Mouse (Mus musculus) forebrain, postnatal 0 days (tissue): ENCODE data around the gene Hist1h2af. TPM values are rescaled to one million over a fixed set of nuclear protein-coding genes. Genes with fewer than 3 reads are reported as not detected.

Experiments
- ATAC-seq: fragments of 200-750 bp; cut with Nextera tagmentation; 2 replicates; pipeline ENCODE4 v1.8.0; 2017; ENCODE audit warnings: mild to moderate bottlenecking, moderate library complexity
- DNase-seq: peaks from one replicate; pipeline ENCODE4 v3.0.0-alpha.2; 2015
- H3K27ac ChIP-seq: fragments of 300-500 bp; sonication (generic); 2 replicates; pipeline ENCODE4 v1.5.1; 2014; ENCODE audit warnings: low read depth, mild to moderate bottlenecking, antibody characterized with exemption, low read length, moderate library complexity, mixed read lengths
- H3K27me3 ChIP-seq: fragments of 300-500 bp; sonication (generic); 2 replicates; pipeline ENCODE4 v1.6.1; 2014; ENCODE audit warnings: mild to moderate bottlenecking, low read length, mixed read lengths; ENCODE audit not compliant: insufficient read depth
- H3K36me3 ChIP-seq: fragments of 300-500 bp; sonication (generic); 2 replicates; pipeline ENCODE4 v1.6.1; 2014; ENCODE audit warnings: mild to moderate bottlenecking, moderate library complexity; ENCODE audit not compliant: insufficient read depth
- H3K4me1 ChIP-seq: fragments of 300-500 bp; sonication (generic); 2 replicates; pipeline ENCODE4 v1.6.1; 2014; ENCODE audit warnings: antibody characterized with exemption; ENCODE audit not compliant: insufficient read depth
- H3K4me2 ChIP-seq: fragments of 300-500 bp; sonication (generic); 2 replicates; pipeline ENCODE4 v1.6.1; 2014; ENCODE audit warnings: low read depth, mild to moderate bottlenecking, moderate library complexity
- H3K4me3 ChIP-seq: fragments of 300-500 bp; sonication (generic); 2 replicates; pipeline ENCODE4 v1.5.1; 2014; ENCODE audit warnings: low read depth, low read length, mixed read lengths
- H3K9ac ChIP-seq: fragments of 300-500 bp; sonication (generic); 2 replicates; pipeline ENCODE4 v1.6.1; 2014; ENCODE audit warnings: mild to moderate bottlenecking
- H3K9me3 ChIP-seq: fragments of 300-500 bp; sonication (generic); 2 replicates; pipeline ENCODE4 v1.6.1; 2016; ENCODE audit warnings: low read length
- CTCF ChIP-seq: sonication (generic); IDR thresholded peaks from 2 replicates; pipeline ENCODE4 v1.5.1; 2016; ENCODE audit warnings: antibody characterized with exemption, control low read depth, low read depth
- WGBS: fragments of 180-500 bp; shearing (Covaris S2); extraction: QIAGEN DNeasy Blood & Tissue Kit; methylation state at CpG from one replicate; pipeline ENCODE4 v1.1.7; 2014; 5-methylcytosine and 5-hydroxymethylcytosine counted together
- polyA plus RNA-seq: library from polyadenylated mRNA; unstranded; fragments of >200 nt; fragmentation: Nextera tagmentation; extraction: Ambion mirVana; gene quantifications from 2 replicates; pipeline ENCODE4 v1.2.1, GENCODE M21; 2015
- total RNA-seq: library from RNA; depleted of rRNA; stranded (reverse); fragments of >200 nt; gene quantifications from 2 replicates; pipeline ENCODE4 v1.2.3, GENCODE M21; 2014

Gene Hist1h2af
- total and polyA plus RNA-seq, 2 experiments from 2014 or later: 227 TPM; not detected in 1

DNA sequence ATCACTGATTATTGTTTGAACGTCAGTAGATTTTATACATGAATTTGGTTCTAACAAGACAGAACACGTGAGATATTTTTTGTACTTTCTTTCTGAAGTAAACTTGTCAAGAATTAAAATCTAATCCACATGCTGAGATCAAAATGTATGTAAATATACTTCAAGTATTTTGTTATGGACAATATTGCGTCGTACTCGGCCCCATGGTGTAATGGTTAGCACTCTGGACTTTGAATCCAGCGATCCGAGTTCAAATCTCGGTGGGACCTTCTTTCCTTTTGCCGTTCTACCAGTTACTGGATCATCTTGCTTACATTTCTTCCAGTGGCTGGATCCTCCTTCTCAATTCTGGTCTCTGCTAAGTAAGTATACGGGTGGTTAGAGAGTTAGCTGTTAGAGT lies 14.3 kb upstream of the Hist1h2af start:
- Histone ChIP-seq H3K27ac (no peak overlapping the region), H3K9me3 (no peaks in the 10 kb centered on the region), H3K4me3 (peak overlapping the region; percentile 52), H3K9ac (no peak overlapping the region), H3K4me1 (no peaks in the 10 kb centered on the region), H3K27me3 (no peaks in the 10 kb centered on the region), H3K36me3 (no peaks in the 10 kb centered on the region), H3K4me2 (peak overlapping the region; percentile 59)
- WGBS: 0% methylated on average over 10 of the region's 10 CpGs
- DNase-seq (peak; percentile 88), ATAC-seq (peak; percentile 15; the same call in 1 of the 2 replicates)
- no peak for TF ChIP-seq CTCF

DNA sequence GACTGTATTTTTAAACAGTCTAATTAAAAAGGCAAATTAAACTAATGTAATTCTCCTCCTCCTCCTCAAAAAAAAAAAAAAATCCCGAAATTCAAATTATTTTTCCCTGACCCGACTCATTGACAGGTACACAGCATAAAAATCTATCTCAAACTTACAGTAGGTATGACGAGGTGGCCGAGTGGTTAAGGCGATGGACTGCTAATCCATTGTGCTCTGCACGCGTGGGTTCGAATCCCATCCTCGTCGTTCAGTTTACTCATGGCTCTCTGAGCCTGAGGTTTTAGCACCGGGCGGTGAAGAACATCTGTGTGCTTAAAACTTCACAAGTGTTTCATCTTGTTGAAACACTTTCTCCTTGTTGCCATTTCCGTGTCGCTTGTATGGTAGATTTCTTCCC lies 12.0 kb upstream of the Hist1h2af start:
- DNase-seq (peak; percentile 75), ATAC-seq (no peak)
- no peak for TF ChIP-seq CTCF
- no peak overlapping the region for H3K9ac ChIP-seq
- H3K4me3 ChIP-seq: no peak overlapping the region
- WGBS: 1% methylated on average over 14 of the region's 14 CpGs
- H3K27me3 ChIP-seq: no peaks in the 10 kb centered on the region
- H3K36me3 ChIP-seq: no peaks in the 10 kb centered on the region
- H3K4me1 ChIP-seq: no peaks in the 10 kb centered on the region
- H3K4me2 ChIP-seq: peak overlapping the region; percentile 18; the same call in 1 of the 2 replicates
- H3K9me3 ChIP-seq: no peaks in the 10 kb centered on the region
- H3K27ac ChIP-seq: no peak overlapping the region

DNA sequence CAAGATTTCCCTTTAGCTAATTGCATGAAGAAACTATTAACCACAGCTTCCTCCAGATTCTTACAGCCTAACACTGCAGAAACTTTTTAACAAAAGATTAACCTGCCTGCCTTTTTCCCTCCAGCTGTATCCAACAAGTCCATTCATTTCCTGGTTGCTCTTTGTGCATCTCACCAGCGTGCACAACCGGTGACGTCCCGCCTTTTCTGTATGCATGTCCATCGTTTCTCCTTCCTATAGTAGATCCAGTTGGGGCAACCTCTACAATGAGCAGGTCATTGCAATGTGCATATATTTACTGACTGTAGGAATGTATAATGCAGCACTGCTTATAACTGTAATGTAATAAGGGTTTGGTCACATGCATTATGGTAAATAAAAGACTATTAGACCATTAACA lies 9.7 kb upstream of the Hist1h2af start:
- DNase-seq: no peak

DNA sequence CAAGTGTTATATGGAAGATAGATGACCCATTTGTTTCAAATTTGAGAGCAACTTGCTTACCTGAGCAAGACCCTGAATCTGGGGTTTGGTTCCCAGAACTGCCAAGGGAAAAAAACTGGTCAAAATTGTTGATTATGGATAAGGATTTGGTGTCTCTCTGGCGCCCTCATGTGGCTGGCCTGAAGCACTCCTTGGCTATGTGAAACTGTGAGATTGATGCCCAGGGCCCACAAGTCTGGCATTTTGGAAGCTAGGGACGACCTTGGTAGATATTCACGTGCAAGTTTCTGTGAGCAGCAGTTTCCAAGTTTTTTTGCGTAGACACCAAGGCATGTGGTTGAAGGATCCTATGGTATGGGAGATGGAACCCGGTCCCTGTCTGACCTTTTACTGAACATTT lies 9.1 kb upstream of the Hist1h2af start:
- Histone ChIP-seq H3K4me2 (no peak overlapping the region), H3K27me3 (no peaks in the 10 kb centered on the region), H3K4me3 (no peak overlapping the region), H3K36me3 (no peaks in the 10 kb centered on the region), H3K27ac (no peak overlapping the region), H3K9me3 (no peaks in the 10 kb centered on the region), H3K9ac (no peak overlapping the region), H3K4me1 (no peaks in the 10 kb centered on the region)
- peak; percentile 92 for TF ChIP-seq CTCF
- ATAC-seq (peak; percentile 44), DNase-seq (peak; percentile 86)
- WGBS: 9% methylated on average over 5 of the region's 5 CpGs

More for the DNA sequence above, 9.7 kb upstream of the Hist1h2af start:
- ATAC-seq: no peak
- H3K9ac ChIP-seq: no peak overlapping the region
- H3K36me3 ChIP-seq: no peaks in the 10 kb centered on the region
- no peaks in the 10 kb centered on the region for H3K4me1 ChIP-seq
- no peaks in the 10 kb centered on the region for H3K9me3 ChIP-seq
- no peaks in the 10 kb centered on the region for H3K27me3 ChIP-seq
- H3K4me2 ChIP-seq: no peak overlapping the region
- TF ChIP-seq CTCF: no peak
- WGBS: 46% methylated on average over 5 of the region's 5 CpGs
- H3K4me3 ChIP-seq: no peak overlapping the region
- no peak overlapping the region for H3K27ac ChIP-seq

DNA sequence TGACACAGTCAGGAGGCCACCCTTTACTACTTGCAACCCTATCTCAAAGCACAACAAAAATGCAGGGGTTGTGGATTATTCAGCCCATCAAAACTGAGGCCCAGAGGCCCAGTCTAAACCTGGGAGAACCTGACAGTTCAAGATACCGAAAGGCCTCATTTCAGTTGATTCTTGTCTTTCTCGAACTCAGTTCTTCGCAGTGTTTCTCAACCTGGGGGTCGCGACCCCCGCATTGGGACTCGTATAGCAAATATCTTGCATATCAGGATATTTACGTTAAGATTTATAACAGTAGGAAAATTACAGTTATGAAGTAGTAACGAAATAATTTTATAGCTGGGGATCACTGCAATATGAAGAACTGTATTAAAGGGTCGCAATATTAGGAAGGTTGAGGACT lies 7.8 kb upstream of the Hist1h2af start:
- TF ChIP-seq CTCF: no peak
- no peak for DNase-seq
- Histone ChIP-seq H3K4me2 (peak overlapping the region; percentile 55), H3K27ac (no peak overlapping the region), H3K4me1 (no peaks in the 10 kb centered on the region), H3K27me3 (no peaks in the 10 kb centered on the region), H3K4me3 (peak overlapping the region; percentile 50), H3K9me3 (no peaks in the 10 kb centered on the region), H3K36me3 (no peaks in the 10 kb centered on the region), H3K9ac (no peak overlapping the region)
- 2% methylated on average over 10 of the region's 10 CpGs for WGBS
- ATAC-seq: no peak

DNA sequence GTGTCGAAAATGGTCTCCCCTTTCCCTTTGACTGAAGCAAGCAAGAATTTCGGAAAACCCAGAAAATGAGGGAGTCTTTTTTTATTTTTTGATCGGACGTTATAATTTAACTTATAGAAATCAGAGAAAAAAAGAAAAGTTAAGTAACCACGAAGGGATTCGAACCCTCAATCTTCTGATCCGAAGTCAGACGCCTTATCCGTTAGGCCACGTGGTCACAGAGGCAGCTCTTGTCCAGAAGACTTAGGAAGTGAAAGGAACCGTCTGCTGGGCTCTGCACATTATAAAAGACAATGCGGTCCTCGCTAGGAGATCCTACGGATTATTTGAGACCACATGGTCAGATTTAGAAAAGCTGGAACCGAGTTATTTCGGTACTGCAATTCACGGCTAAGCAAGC lies 7.4 kb upstream of the Hist1h2af start:
- DNase-seq (peak; percentile 98), ATAC-seq (peak; percentile 54)
- TF ChIP-seq CTCF: no peak
- Histone ChIP-seq H3K4me3 (peak overlapping the region; percentile 50), H3K36me3 (no peaks in the 10 kb centered on the region), H3K27me3 (no peaks in the 10 kb centered on the region), H3K27ac (peak overlapping the region; percentile 71), H3K9me3 (no peaks in the 10 kb centered on the region), H3K4me1 (no peaks in the 10 kb centered on the region), H3K9ac (peak overlapping the region; percentile 56), H3K4me2 (peak overlapping the region; percentile 55)
- under 1% methylated on average over 17 of the region's 17 CpGs for WGBS

DNA sequence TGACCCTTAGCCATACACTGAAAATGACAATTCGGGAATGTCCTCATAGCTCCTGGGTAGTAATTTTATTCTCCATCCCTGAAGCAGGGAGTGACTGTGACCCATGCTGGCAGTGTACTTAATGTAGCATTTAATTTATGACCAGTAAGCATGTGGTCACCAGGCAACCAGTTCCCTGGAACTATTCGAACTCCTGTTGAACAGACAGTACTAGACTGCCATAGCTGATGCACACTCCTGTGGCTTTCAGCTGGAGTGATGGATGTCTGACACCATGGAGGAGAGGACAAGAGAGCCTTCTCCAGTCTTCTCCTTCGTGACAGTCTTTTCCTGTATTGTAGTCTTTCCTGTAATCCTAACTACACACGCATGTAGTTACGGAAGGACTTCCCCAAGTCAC lies 4.7 kb upstream of the Hist1h2af start:
- TF ChIP-seq CTCF: no peak
- H3K4me2 ChIP-seq: no peak overlapping the region

More for the DNA sequence above, 4.7 kb upstream of the Hist1h2af start:
- Histone ChIP-seq H3K36me3 (no peaks in the 10 kb centered on the region), H3K4me3 (no peak overlapping the region), H3K4me1 (peaks cover 17% of the 10 kb centered on the region), H3K9ac (no peak overlapping the region), H3K27me3 (no peaks in the 10 kb centered on the region), H3K27ac (no peak overlapping the region), H3K9me3 (no peaks in the 10 kb centered on the region)
- no peak for DNase-seq
- WGBS: 79% methylated on average over 5 of the region's 5 CpGs
- ATAC-seq: no peak
